Mouse (Mus musculus) ES-E14 (cell line): Measurements from ENCODE around the gene Rnase4.

ENCODE experiments used
- HCFC1 ChIP-seq: IDR thresholded peaks from 2 replicates; pipeline ENCODE4 v1.6.1; 2012; ENCODE audit warnings: low read length, inconsistent platforms, borderline replicate concordance; ENCODE audit not compliant: insufficient read depth
- MAFK ChIP-seq: IDR thresholded peaks from 2 replicates; pipeline ENCODE4 v1.6.1; 2014; ENCODE audit warnings: mild to moderate bottlenecking, low read depth, low read length, inconsistent platforms; ENCODE audit not compliant: insufficient read depth
- ZC3H11A ChIP-seq: IDR thresholded peaks from 2 replicates; pipeline ENCODE4 v1.6.1; 2012; ENCODE audit warnings: low read depth, mild to moderate bottlenecking, inconsistent platforms, low read length, borderline replicate concordance
- ZNF384 ChIP-seq: IDR thresholded peaks from 2 replicates; pipeline ENCODE4 v1.6.1; 2012; ENCODE audit warnings: low read depth, low read length, inconsistent platforms

GRCm38 (mm10) chr14:51127648-51128258, 36.9 kb downstream of the Rnase4 start:
- TF ChIP-seq HCFC1 = no peak
- no peak for TF ChIP-seq ZNF384
- TF ChIP-seq ZC3H11A = no peak
- no peak for TF ChIP-seq MAFK
